Mouse (Mus musculus): ENCODE results near the gene Phb2.
A peak's percentile ranks its signal among the peaks of the same experiment; 100 is the strongest.

Gene Phb2

DNA sequence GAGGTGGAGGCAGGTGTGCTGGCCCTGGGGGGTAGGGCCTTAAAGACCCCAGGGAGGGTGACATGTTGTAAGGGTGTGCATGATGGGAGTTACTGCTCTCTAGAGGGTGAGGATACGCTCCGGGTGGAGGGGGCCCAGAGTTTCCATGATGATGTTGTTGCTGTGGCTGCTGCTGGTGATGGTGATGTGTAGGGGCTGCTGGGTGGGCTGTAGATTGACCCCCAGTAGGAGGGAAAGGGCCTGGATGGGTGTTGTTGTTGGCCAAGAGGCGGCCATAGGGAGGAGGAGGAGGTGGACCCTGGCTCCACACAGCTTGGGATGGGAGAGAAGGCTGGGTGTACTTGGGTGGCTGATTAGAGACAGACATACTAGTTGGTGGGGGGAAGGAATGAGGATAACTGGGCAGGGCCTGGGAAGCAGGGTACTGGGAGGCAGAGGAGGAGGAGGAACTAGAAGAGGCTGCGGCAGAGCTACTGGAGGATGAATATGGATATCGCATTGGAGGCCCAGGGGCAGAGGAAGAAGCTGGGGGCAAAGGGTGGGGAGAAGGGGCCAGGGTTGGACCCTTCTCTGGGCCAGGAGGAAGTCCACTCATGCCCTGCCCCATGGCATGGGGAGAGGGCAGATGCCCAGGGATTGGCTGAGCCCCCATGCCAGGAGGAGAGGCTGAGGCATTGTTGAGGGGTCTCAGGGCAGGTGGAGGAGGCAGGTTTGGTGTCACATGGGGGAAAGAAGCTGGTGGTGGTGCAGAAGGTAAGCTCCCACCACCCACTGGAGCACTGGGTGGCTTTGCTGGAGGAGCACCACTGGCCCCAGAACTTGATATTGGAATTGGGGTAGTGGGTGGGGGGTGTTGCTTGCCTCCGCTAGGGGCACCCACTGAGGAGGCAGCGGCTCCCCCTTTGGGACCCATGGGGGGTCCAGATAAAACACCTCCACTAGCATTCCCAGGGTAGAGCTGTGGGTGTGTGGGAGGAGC, 34.8 kb downstream of the Phb2 start:
- DNase-seq (ENCODE audit: low read depth) = no peak

DNA sequence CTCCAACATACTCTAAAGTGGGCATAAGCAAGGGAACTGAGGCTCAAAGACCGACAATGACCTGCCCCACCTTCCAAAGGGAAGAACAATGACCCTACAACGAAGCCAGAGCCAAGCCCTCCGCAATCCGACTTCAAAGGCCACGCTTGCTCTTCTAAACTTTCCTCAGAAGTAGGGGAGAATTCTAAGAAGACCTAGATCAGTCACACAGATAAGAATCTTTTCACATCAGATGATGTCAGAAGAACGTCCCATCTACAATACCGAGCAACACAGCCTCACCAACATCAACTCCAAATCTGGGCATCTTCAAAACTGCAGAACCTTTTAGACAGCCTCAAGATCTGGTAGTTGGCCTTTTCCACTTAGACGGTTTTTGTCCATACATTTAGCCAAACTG, 38.3 kb downstream of the Phb2 start:
- no peak for DNase-seq (ENCODE audit: low read depth)

DNA sequence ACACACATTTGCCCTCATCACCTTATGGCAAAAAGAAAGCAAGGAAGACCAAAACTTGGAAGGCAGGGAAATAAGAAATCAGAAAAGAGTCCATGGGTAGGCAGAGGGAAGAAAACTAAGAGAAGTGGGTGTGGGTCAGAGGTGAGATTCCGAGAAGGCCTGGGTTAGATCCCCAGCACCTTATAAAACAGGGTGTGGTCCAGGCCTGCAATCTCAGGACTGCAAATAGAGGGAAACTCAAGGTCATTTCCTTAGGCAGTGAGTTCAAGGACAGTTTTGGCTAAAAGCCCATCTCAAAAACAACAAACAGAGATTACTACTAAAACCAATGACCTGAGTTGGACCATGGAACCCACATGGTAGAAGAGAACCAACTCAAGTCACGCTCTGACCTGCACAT, 41.7 kb downstream of the Phb2 start:
- DNase-seq (ENCODE audit: low read depth) = no peak

DNA sequence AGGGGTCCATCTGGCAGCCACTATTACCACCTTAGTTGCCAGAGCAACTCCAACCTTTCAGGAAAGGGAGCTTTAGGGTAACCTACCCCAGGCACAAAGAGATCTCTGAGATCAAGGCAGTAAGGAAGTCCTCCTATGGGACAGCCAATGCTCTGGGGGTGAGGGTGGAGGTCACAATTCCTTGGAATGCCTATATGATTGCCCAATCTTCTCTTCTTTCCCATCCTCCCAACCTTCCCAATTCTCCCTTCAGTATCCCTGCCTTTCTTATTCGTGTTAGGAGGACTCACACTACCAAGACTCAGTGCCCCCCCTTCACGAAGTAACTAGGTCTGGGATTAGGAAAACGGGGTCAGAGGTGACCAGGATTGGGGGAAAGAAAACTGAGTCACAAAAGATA, 43.2 kb downstream of the Phb2 start:
- DNase-seq (ENCODE audit: low read depth) = no peak

DNA sequence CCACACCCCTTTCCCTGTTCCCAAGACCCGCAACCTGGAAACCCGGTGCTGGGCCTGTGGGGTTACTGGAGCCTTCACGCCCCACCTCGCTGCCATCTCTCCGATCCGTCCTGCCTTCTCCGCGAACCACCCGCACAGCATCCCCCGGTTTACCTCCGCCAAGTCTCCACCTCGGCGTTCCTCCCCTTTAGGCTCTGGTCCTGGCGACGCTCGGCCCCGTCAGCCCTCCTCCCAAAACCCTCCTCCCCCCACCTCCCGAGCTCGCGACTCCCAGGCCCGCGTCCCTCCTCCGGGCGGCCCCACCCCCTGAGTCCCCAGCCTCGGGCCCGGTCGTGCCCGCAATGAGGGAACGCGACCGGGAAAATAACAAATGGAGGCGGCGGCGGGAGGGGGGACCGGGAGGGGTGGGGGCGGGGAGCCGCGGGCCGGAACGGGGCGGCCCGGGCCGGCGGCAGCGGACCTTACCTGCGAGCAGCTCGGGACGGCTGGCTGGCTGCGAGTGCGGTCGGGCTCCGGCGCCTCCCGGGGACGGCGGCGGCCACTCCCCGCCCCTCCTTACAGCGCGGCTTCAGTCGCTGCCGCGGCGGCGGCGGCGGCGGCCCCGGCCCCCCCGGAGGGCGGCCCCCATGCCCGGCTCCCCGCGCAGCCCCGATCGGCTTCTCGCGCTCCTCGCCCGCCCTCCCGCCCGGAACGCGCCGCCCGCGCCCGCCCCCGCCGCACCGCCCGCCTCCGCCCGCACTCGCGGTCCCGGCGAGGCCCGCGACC, 43.9 kb downstream of the Phb2 start, which contains the start of the genes Gm45234 and Atn1:
Gene Gm45234 (minus strand): TSS at position 191 of the 765 bp plus-strand sequence.
Gene Atn1 (minus strand): TSS at position 694 of the 765 bp plus-strand sequence.
- no peak for DNase-seq (ENCODE audit: low read depth)

DNA sequence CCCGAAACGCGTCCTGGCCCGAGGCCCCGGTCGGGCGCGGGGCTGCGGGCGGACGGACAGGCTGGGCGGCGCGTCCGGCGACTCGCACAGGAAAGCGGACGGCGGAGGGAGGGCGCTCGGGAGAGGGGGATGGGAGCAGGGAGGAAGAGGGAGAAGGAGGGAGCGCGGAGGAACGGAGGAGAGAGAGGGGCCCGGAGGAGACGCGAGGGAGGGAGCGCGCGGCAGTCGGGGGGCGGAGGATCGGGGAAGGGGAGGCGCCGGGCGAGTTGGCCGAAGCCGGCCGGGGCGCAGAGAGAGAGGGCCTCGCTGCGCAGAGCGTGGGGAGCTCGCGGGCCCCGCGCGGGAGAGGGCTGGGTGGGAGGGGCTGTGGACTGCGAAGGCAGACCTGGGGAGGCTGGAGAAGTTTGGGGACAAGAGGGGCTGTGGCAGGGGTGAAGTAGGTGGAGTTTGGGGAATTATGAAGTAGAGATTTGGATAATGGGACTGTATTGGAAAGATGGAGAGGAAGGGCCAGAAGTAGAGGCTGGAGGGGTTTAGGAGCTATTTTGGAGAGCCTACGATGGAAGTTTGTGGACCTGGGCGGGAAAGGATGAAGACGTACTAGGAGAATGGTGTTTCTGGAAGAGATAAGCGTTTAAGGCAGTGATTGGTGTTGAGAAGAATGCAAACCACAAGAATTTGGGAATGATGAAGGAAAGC, 44.7 kb downstream of the Phb2 start:
- DNase-seq (ENCODE audit: low read depth) = no peak

DNA sequence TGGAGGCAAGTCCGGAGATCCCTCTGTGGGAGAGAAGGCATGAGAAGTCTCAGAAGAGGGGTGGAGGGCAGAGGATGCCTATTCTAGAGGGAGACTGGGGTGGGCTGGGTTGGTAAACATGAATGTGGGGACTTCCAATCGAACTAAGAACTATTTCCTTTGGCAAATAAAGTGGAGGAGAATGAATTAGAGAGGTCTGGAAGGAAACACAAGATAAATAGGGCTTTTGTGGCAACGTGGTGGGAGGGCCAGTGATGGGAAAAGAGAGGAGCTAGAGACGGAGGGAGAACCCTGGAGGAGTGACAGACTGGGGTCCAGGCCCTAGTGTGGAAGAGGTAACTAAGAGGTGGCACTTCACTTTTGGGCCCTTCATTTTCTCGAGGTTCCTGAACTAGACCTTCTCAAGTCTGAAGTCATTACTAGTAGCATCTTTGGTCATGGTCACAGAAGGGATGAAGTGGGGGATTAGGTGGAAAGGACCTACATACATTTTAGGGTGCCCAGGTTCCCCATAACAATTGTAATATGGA, 45.3 kb downstream of the Phb2 start:
- no peak for DNase-seq (ENCODE audit: low read depth)

DNA sequence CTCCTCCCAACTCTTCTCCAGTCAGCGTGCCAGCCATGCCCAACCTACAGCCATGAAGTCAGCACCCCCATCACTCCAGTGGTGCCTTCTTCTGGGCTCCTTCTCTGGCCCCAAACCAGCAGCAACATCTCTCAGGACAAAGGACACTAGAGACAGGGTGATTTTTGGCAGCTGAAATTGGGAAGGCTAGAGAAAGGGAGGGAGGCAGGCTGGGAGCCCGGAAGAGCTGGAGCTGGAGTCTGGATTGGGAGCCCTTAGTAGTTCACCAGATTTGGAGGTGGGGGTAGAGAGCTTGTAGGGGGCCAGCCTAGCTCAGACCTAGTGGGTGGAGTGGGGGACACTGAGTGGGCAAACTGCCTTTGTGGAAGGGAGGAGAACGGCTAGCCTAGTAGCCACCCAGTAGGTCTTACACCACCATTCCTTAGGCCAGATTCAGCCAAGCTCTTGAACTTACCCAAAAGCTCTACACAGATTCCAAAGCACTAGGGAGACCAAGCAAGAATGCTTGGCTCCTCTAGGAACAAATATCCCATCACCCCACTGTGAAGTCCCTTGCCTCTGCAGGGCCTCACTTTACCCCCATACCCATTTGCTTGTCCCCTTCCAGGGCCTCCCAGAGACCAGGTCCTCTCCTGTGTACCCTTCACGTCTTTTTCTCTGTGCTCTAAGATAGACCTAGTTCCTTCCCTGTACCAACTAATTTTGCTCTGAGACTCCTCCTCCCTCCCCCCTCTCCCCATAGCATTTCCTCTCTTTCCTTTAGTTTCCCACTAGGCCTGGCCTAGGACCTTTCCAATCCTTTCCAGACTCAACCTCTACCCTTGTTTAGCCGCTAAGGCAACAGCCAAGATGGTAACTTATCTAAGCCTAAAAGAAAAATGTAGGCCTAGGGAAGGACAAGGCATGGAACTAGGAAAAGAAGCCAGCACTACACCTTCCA, 46.0 kb downstream of the Phb2 start:
- no peak for DNase-seq (ENCODE audit: low read depth)

DNA sequence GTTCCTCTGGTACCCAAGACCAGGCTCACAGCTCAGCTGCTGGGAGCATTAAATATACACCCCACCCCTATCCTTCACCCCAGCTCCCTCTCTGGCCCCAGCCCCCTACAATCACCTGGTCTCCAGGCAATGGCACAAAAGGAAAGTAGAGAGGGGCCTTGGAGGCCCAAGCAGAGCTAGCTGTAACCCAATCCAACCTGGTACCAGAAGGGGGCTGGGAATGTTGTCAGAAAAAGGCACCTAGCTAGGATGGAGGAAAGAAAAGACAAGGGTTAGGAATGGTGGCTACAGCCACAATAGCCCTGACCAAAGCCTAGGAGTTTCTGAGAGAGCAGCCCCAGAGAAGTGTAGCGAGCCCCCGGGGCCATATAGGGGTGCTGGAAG, 46.7 kb downstream of the Phb2 start:
- no peak for DNase-seq (ENCODE audit: low read depth)

DNA sequence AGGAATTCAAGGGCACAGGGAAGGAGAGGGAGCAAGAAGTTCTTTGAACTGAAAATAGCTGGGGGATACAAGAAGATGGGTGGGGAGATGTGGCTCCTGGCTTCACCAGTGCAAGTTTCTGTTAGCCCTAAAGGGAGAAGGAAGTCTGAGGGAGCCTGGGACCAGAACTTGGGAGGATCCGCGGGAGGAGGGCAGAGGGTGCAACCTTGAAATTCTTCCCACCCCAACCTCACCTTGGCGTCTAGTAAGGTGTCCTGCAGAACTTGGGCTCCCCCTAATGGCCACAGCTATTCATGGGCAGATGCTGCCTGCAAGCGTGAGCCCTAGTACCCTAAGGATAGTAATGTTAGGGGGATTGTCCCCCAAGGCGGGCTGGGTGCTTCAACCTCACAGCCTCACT, 47.1 kb downstream of the Phb2 start:
- DNase-seq (ENCODE audit: low read depth) = peak; percentile 73

DNA sequence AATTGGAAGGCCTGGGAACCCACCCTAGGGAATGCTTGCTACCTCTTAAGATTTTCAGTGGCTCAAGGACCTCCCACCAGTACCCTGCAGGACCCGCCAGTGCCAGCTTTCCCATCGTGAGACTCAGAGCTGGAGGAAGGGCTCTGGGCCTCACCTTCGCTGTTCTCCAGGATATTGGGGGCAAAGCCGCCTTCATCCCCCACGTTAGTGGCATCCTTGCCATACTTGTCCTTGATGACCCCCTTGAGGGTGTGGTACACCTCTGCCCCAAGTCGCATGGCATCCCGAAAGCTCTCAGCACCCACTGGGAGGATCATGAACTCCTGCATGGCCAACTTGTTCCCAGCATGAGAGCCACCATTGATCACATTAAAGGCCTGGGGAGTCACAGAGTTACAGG, 53.8 kb downstream of the Phb2 start:
- no peak for DNase-seq (ENCODE audit: low read depth)

Data from c-Kit-positive CD71-positive TER-119-negative erythroid progenitor cells, embryonic 14.5 days (primary cell).